7 mouse cellular contexts compared by ENCODE assay signal in the genomic region with DNA sequence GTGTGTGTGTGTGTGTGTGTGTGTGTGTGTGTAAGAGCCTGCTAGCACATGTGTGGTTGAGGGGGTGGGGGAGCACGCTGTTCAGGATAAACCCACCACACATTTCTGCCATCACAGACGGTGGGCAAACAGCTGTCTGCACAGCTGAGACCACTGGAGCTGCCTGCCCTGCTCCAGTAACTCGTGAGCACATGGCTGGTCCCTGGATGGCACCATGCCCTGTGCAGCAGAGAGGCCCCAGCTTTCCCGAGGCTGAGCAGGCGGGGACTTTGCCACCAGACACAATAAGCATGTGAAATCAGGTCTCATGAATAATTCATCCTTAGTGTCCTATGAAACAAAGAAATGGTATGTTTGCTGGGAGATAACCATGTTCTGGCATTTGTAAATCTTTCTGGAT.
DNase-seq lines count a peak whose midpoint lies in the region; ATAC-seq and TF ChIP-seq lines count a peak whose summit lies in the region.

No protein-coding gene starts in this region.

- DNase-seq in lung, postnatal 14 days, result no peak
- no peak for DNase-seq in forebrain, embryonic 10.5 days (ENCODE audit: extremely low spot score, low spot score)
- peak; percentile 59 for DNase-seq in kidney, postnatal 10 days
- DNase-seq in adrenal gland, adult 18-20 months (ENCODE audit: low spot score in 2 of 2), result no peak
- DNase-seq in lung, postnatal 0 days (ENCODE audit: low spot score), result no peak

- no peak overlapping the region for H3K4me2 ChIP-seq in lung, embryonic 16.5 days (ENCODE audit: low read depth, low read length)
- H3K4me2 ChIP-seq in neural tube, embryonic 14.5 days (ENCODE audit: low read depth, low read length), result no peak overlapping the region
- H3K4me2 ChIP-seq in lung, postnatal 0 days (replicated peaks; ENCODE audit: low read depth, low read length), result no peak overlapping the region

- H3K27me3 ChIP-seq in lung, embryonic 16.5 days (ENCODE audit: control insufficient read depth, insufficient read depth, low read depth, low read length), result no peaks in the 10 kb centered on the region
- peaks cover 12% of the 10 kb centered on the region for H3K27me3 ChIP-seq in forebrain, embryonic 10.5 days (ENCODE audit: poor library complexity, severe bottlenecking)
- no peaks in the 10 kb centered on the region for H3K27me3 ChIP-seq in neural tube, embryonic 14.5 days (ENCODE audit: control insufficient read depth, insufficient read depth, low read length)
- no peaks in the 10 kb centered on the region for H3K27me3 ChIP-seq in lung, postnatal 0 days (replicated peaks; ENCODE audit: insufficient read depth, low read length)

- 49% methylated on average over 5 of the region's 5 CpGs for WGBS in lung, embryonic 16.5 days
- 54% methylated on average over 5 of the region's 5 CpGs for WGBS in forebrain, embryonic 10.5 days
- 13% methylated on average over 5 of the region's 5 CpGs for WGBS in neural tube, embryonic 14.5 days
- WGBS in lung, postnatal 0 days, result 56% methylated on average over 5 of the region's 5 CpGs

- peaks cover 8% of the 10 kb centered on the region; the same call in 1 of the 2 replicates for H3K4me1 ChIP-seq in lung, embryonic 16.5 days (replicated peaks; ENCODE audit: control insufficient read depth, insufficient read depth, low read length)
- H3K4me1 ChIP-seq in forebrain, embryonic 10.5 days, result peaks cover 32% of the 10 kb centered on the region
- peaks cover 6% of the 10 kb centered on the region; the same call in 1 of the 2 replicates for H3K4me1 ChIP-seq in neural tube, embryonic 14.5 days (ENCODE audit: control insufficient read depth, insufficient read depth, low read length)
- H3K4me1 ChIP-seq in lung, postnatal 0 days (ENCODE audit: insufficient read depth, low read depth, low read length), result no peaks in the 10 kb centered on the region

- H3K27ac ChIP-seq in lung, embryonic 16.5 days (ENCODE audit: low read length), result 0 out of 2 replicates have a peak overlapping the region, but pooled peaks have one; percentile 19
- H3K27ac ChIP-seq in forebrain, embryonic 10.5 days, result peak overlapping the region; percentile 82
- peak overlapping the region; percentile 52; the same call in 1 of the 2 replicates for H3K27ac ChIP-seq in neural tube, embryonic 14.5 days (ENCODE audit: low read depth, low read length)
- H3K27ac ChIP-seq in lung, postnatal 0 days (ENCODE audit: low read length), result no peak overlapping the region

- ATAC-seq in lung, embryonic 16.5 days (ENCODE audit: low read depth), result no peak
- peak; percentile 98 for ATAC-seq in neural tube, embryonic 14.5 days (ENCODE audit: low read depth)
- ATAC-seq in lung, postnatal 0 days, result no peak

- TF ChIP-seq CTCF in lung, postnatal 0 days (IDR thresholded peaks at IDR 0.05), result no peak

- H3K4me3 ChIP-seq in lung, embryonic 16.5 days (ENCODE audit: low read length), result no peak overlapping the region
- no peak overlapping the region for H3K4me3 ChIP-seq in forebrain, embryonic 10.5 days
- H3K4me3 ChIP-seq in neural tube, embryonic 14.5 days (ENCODE audit: low read depth, low read length), result no peak overlapping the region
- no peak overlapping the region for H3K4me3 ChIP-seq in lung, postnatal 0 days (ENCODE audit: low read depth, low read length)

- H3K9ac ChIP-seq in lung, embryonic 16.5 days (ENCODE audit: low read length), result no peak overlapping the region
- no peak overlapping the region for H3K9ac ChIP-seq in neural tube, embryonic 14.5 days (replicated peaks; ENCODE audit: low read depth, low read length)
- no peak overlapping the region for H3K9ac ChIP-seq in lung, postnatal 0 days (replicated peaks; ENCODE audit: low read depth)

- H3K9me3 ChIP-seq in lung, embryonic 16.5 days (ENCODE audit: control insufficient read depth, low read length), result no peaks in the 10 kb centered on the region
- H3K9me3 ChIP-seq in forebrain, embryonic 10.5 days, result no peaks in the 10 kb centered on the region
- no peaks in the 10 kb centered on the region for H3K9me3 ChIP-seq in neural tube, embryonic 14.5 days (ENCODE audit: control insufficient read depth, low read length)
- no peaks in the 10 kb centered on the region for H3K9me3 ChIP-seq in lung, postnatal 0 days (ENCODE audit: low read length)

- no peak for TF ChIP-seq EP300 in lung, postnatal 0 days (IDR thresholded peaks at IDR 0.05)

- H3K36me3 ChIP-seq in lung, embryonic 16.5 days (ENCODE audit: control insufficient read depth, insufficient read depth, low read length), result no peaks in the 10 kb centered on the region
- H3K36me3 ChIP-seq in forebrain, embryonic 10.5 days (replicated peaks), result no peaks in the 10 kb centered on the region
- H3K36me3 ChIP-seq in neural tube, embryonic 14.5 days (ENCODE audit: control insufficient read depth, insufficient read depth, low read length), result no peaks in the 10 kb centered on the region
- no peaks in the 10 kb centered on the region for H3K36me3 ChIP-seq in lung, postnatal 0 days (ENCODE audit: insufficient read depth, low read length)
